Mouse (Mus musculus) brain, adult 2 months (tissue): Measurements from ENCODE around the gene Notch1.

Experiments
- DNase-seq: peaks from one replicate; pipeline ENCODE4 v3.0.0; 2011; ENCODE audit warnings: low read depth, low spot score

Gene Notch1

DNA sequence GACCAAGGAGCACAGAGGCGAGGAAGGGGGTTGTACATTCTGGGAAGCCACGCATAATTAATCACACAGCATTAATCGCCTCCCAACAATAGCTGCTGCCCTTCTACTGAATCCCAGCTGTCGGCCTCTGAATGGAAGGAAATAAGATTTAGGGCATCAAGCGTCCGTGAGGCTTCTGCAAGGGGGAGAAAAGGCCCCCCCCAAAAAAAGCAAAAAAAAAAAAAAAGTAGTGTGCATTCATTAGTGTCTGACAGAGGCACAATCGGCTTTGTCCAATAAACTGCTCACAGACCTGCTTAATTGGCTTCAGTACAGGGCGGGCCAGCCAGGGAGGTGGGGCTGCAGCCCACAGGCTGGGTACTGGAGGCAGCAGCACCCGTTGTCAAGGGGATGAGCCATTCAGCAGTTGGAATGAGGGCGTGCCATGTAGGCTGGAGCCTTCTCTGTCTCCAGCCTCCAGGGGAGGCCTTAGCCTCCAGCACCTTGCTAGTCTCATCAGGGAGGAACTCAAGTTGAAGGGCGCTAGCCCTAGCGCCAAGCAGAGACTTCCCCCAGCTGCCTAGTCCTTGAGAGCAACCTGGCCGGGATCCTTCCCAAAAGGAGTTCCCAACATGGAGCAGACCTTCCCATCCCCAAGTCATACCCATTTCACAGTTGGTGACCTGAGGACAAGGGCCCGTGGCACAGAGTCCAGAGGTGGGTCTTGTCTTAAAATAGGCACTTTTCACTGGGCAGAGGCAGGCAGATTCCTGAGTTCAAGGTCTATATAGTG lies 15.7 kb downstream of the Notch1 start:
- DNase-seq, result peak; percentile 76

DNA sequence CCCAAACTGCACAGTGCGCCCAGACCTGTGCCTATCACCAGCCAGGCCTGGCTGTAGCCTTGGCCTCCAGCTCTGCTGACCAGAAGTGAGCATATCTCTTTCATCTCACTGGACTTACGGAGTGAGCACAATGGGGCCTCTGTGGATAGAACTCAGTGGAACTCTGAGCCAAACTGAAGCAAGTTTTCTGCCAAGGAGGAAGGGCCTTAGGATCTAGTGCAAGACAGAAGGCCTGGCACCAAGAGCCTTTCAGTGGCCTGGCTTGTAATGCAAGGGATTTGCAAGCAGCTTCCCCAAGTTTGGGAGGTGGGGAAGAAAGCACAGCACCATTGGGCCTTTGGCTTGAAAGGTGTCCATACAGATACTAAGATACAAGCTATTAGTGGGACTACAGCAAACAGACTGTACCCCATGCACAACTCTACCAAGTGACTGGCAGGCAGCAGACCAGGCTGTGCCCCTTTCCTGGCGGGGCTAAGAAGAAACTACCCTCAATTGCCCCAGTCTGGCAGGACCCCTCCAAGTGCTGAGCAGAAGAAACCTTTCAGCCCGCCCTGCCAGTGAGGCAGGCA lies 16.4 kb downstream of the Notch1 start:
- peak; percentile 81 for DNase-seq

DNA sequence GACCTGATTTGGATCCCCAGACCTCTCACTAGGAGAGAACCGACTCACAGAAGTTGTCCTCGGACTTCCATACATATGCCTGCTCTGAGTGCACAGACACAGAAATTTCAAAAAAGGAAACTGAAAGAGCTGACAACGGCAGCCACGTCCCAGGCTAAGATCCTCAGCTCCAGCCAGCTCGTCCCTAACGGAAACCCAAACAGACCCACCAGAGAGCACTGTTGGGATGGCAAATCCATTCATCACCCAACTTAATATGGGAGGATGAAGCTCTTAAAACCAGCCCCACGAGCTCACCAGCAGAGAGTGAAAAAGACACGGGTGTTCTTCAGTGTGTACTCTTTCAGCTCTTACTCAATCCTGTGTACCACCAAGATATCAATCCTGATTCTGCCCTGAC lies 17.8 kb downstream of the Notch1 start:
- no peak for DNase-seq

DNA sequence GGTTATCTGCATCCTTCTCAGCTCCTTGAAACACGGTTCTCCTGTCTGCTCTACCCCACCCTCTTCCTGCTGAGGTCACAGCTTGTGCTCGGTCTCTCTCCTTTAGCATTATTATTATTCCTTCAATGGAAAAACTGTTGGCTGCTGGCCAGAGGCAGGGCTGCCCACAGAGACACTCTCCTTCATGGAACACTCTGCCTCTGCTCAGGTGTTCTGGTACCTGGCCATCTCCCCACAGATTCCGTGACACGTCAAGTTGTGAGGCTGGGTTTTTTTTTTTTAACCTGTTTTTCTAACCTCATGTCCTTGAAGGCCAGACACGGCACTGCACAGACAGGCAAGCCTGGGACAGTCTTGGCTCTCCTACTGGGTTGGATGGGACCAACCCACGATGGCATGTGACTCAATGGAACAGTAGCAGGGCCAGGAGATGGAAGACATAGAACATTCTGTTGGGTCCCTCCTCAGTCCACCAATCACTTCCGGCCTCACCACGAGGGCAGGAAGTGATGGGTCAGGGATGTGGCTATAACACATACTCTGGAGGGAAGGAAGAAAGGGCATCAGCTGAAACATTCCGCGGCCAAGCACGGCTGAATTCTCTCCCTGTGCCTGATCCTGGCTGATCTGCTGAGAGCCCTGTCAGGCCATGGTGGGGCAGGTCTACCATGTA lies 18.5 kb downstream of the Notch1 start:
- no peak for DNase-seq

DNA sequence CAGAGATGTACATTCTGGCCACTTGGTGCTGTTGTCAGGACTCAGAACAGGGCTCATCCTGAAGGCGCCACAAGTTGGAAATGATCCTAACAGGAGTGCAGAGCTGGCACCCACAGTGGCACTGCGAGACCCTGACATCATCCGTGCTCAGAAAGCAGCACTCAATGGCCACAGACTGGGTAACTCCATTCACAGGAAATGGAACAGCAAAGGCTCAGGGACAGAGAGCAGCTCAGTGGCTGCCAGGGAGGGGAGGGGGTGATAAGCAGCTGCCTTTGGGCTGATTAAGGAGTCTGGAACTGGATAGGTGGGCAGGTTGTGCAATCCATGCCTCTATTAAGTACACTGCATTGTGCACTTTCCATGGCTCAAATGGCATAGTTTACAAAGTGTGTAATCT lies 20.0 kb downstream of the Notch1 start:
- DNase-seq, result no peak

DNA sequence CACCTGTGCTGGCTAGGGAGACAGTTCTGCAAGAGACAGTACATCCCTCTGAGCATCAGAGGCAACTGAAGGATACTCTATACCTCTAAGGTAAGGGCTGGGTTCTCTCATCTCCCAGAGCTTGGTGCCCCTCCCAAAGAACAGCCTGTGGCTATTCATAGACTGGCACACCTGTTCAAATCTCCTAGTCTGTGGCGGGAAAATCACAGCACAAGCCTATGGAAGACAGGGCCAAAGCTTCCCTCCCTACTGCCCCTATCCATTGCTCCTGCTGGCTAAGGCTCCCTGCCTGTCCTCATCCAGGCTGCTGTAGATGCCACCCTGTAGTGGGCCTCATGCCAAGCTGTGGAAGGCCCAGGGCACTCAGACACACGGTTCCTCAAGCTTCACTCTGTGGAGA lies 20.8 kb downstream of the Notch1 start:
- no peak for DNase-seq

DNA sequence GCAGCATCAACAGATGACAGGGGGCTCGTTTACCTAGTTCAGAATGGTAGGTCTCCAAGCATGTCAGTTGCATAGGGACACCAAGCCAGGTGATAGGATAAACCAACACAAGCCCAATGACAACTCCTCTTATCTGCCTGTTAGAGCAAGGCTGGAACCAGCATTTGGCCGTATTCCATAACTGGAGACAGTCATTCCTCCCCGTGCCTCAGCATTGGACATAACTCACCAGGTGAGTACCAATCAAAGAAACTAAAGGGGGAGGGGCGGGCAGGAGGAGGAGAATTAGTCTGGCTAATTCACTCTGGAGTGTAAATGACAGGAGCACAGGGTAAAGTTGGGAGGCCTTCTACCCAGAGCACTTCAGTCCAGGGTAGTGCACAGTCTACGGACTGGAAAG lies 21.5 kb downstream of the Notch1 start:
- DNase-seq, result no peak

DNA sequence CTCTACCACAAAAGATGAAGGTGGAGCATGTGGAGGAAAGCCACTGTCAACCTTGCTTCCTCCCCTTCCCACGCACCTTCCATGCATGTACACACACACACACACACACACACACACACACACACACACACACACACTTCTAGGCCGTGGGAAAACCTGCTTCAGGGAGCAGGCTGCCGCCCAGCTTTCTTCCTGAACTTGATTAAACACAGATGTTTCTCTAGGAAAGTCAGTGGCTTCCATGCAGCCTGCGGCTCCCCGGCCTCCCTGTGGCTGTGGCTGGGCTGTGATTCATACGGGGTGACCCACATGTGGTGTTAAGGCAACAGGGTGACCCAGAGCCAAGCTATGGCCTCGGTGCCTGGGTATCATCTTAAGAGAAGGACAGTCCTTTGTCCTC lies 22.1 kb downstream of the Notch1 start:
- no peak for DNase-seq

DNA sequence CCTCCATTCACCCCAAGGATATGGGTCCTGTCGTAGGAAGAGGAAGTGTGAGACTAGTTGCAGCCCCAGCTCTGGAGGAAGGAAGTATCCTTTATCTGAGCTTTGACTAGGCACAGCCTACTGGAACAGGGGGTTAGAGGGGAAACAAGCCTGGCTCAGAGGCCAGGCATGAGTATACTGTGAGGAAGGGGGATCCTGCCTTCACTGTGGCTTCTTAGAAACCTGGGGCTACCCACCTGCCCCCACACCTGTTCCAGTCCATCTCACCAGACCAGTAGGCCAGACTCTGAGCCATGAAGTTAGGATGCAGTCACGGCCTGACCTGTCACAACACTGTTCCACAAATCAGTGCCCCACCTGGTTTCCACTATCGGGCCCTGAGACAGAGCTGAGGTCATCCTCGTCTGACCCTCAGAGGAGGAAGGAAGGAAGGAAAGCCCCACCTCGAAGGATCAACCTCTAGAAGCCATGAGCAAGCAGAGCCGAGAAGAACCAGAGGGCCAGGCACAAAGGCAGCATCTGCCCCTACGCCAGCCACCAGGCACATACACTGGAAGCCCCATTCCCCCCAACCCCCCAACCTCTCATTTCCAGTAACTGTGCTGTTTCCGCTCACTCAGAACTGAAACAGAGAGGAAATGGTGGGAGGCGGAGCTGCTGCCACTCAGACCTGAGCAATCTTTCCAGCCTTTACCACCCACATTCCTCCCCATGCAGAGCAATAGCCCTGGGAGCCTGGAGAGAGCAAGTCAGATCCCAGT lies 23.3 kb downstream of the Notch1 start:
- peak; percentile 70 for DNase-seq

DNA sequence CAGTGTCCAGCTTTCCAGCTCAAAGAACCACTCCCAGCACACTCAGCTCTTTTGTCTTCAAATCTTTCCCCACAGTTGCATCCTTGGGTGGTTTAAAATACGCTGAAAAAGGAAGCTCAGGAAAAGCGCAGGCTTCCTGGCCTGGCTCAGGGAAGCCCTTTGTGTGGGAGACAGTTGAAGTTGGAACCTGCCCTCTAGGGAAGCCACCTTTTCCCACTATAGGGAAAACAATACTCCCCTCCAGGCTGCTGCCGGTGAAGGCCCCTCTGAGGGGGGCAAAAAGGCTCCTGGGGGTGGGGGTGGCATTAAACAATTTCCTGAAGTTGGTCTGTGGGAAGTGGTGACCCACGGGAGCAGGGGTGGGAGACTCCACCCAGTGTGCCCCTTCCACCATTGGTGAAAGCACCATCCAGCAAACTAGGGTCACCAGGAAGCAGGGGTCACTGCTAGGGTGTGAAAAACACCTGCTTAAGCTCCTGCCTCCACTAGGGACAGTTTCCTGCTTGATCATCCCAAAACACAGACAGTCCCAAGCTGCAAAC lies 25.6 kb downstream of the Notch1 start:
- DNase-seq, result no peak

DNA sequence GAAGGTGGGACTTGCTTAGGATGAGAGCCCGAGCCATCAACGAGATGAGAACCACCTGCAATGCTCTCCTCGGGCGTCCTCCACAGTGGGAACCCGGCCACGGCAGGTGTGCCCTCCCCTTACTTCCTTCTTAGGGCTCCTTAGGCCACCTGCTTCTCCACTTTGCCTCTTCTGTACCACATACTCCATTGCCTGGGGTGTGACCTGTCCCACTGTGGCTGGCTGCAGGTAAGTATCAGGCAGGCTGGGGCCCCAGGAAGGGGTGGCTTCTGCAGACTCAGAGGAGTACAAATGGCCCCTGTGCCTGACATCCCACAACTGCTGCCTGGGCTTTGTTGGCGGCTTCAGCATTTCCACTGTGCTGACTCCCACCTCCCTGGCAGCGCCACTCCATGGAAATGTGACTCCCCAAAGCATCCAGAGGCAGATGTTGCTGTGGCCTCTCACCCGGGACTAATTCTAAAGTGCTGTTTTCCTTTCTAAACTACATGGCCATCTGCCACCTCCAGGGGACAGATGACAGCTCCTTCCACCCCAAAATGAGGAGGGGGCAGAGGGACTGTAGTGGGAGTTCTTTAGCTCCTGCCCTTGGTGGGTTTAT lies 27.8 kb downstream of the Notch1 start:
- DNase-seq, result no peak

DNA sequence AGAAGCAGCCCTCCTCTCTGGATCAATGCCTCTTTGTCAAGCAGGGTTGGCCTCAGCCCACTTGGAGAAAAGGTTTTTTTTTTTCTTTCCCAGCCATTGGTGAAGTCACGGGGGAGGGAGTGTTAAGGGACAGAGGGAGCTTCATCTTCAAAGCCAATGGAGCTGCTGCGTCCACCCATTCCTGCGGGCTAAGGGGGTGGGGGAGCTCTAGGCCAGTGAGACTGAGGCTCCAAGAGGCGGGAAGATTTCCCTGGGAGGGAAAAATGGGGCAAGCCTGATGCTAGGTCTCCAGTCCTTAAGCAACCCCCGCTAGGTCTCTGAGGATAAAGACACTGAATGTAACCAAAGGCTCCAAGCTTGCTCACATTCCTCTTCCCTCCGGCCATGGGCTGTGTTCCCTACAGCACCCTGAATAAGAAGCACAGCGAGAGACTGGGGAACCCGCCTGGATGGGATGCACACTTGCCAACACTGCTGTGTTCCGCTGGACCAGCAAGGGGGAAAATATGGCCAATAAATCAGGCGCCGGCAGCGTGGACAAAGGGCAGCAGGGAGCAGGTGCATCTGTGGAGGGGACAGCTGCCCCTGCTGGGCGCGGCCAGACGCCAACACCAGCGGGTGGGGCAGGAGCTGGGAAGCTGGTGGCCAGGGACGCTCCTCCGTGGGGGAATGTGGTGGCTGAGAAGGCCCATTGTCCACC lies 29.0 kb downstream of the Notch1 start:
- peak; percentile 78 for DNase-seq

DNA sequence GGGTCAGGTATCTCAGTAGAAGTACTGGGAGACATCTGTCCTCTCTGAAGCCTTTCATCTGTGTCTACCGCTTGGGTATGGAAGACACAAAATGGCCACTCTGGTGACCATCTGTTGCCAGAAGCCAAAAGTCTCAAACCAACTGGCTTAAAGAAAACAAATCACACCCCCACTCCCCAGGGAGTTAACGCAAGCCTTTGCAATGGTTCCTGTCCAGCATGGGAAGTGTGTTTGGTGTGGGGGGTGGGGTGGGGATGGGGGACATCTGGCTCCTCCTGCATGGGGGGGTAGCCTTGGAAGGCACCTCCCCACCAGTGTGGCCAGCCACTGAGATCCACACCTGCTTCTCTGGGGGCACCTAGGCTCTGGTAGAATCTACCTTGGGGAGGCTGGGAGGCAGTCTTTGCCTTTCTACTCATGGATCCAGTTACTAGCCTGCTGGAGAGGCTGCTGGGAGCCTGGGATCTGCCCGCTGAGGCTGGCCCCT lies 29.6 kb downstream of the Notch1 start:
- no peak for DNase-seq

DNA sequence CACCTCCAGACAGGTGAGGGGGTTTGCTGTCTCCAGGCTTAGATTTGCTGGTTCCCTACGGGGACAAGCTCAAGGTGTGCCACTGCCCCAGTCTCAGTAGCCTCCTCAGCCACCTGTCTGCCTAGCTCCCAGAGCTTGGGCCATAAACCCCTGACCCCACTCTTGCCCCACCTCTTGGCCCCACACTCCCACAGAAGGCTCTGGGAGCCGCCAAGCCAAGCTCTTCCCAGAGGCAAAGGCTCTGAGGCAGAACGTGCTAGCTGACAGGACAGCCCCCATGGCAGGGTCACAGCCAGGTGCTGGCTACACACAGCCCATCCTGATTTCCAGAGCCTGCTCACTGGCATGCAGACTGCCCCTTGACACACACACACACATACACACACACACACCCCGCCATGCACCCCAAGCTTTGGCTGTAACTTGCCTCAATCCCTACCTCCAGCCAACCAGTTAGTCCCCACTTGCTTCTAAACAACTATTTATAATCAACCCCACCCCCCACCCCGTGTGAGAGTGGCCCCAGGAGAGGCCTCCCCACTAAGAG lies 30.1 kb downstream of the Notch1 start:
- DNase-seq, result no peak

DNA sequence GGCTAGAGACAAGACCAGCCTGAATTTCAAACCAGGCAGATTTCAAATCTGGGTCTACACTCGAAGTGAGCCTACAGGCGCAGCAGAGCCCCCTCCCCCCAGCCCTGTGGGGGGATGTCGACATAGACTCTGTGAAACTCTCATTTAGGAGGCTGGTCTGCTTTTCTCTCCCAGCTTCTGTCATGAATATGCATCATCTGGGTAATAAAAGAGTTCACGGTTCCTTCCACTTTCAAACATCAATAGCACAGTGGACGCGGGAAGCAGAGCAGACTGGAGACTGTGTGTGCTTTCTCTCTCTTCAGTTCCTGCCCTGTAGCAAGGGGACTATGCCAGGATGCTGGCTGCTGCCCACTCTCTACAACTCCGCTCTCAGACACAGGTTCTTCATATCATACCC lies 30.8 kb downstream of the Notch1 start:
- peak; percentile 35 for DNase-seq

DNA sequence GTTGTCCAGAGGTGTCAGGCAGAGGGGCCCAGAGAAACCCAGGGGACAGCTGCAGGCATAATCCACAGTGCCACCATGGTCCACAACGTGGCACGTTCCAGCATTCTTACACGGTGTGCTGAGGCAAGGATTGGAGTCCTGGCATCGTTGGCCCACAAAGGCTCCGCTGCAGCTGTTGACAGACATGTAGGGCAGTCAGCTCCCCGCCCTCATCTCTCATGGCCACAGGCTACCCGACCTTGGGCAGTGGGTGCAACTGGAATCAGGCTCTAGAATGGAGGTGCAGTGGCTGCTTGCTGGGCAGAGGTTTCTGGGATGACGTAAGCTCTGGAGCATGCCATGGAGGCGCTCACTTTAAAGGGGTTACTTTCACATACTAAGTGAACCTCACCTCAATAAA lies 31.2 kb downstream of the Notch1 start:
- no peak for DNase-seq

DNA sequence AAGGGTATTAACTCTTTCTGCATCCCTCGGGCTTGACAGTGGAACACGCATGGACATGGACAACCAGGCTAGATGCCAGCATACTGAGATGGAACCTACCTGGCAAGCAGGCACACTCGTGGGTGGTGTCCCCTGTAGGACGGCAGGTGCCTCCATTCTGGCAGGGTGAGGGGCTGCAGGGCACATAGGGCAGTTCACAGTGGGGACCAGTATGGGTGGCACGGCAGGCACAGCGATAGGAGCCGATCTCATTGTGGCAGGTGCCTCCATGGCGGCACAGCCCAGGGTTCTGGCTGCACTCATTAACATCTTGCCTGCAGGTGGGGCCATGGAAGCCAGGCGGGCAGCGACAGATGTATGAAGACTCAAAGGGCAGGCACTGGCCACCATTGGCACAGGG lies 32.3 kb downstream of the Notch1 start:
- DNase-seq, result no peak

DNA sequence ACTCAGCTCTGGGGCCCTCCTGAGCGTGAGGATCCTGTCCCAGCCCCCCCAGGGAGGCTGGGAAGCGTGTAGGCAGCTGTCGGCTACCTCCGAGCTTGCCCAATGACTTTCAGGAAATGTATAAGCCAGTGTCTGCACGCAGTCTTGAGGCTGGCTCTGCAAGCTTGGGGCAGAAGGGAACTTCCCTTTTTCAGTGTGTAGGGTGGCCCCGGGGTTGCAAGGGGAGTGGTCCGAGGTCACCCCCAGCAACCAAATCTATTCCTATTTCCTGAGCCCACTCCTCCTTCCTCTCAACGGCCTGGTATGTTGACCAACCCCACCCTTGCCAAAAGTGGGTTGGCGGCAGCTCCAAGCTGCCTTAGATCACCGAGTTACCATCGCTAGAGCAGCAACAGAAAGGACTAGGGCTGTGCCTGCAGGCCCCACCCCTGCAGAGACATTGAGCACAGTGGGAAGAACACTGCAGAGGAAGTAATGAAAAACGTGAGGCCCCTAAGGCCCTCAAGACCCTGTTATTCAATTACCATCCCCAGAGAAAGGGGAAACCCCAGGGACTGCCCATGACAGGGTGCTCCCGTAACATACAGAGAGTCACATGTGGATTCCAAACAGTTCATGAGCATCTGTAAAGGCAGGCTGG lies 33.1 kb downstream of the Notch1 start:
- no peak for DNase-seq

DNA sequence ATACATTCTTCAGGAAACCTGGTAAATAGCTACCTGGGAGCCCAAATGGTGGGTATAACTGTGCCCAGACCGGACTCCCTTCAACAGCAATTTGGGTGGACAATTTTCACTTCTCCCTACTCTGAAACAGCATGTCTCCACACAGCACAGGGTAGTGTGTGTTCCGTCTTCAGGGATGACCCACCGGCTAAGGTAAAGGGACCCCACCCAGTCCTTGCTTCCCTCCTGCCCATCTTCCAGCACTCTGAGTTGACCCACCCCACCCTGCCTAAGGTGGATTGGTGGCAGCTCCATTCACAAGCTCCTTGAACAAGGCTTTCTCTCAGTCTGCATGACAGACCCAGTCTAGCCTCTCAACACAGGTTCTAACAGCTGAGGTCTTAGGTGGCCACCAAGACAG lies 33.6 kb downstream of the Notch1 start:
- no peak for DNase-seq
